Mouse (Mus musculus): ENCODE results near the gene Pck1. TPM values are rescaled to one million over a fixed set of nuclear protein-coding genes. Genes with fewer than 3 reads are reported as not detected.

The Pck1 gene
- total and polyA plus RNA-seq, 2 experiments from 2014 or later = 0.29 to 1.7 TPM

GRCm38 (mm10) chr2:173183311-173183710, 30.5 kb downstream of the Pck1 start:
- H3K36me3 ChIP-seq (replicated peaks; ENCODE audit: control insufficient read depth, insufficient read depth, low read length) = no peaks in the 10 kb centered on the region
- ATAC-seq (ENCODE audit: insufficient read depth, low read depth) (no peak), DNase-seq (ENCODE audit: low spot score) (no peak)
- H3K4me3 ChIP-seq (ENCODE audit: low read depth, low read length) = no peak overlapping the region
- no peak for TF ChIP-seq CTCF (IDR thresholded peaks at IDR 0.05; ENCODE audit: low read depth)
- TF ChIP-seq EP300 (IDR thresholded peaks at IDR 0.05; ENCODE audit: low read depth) = no peak
- no peaks in the 10 kb centered on the region for H3K4me1 ChIP-seq (ENCODE audit: control insufficient read depth, insufficient read depth)
- 93% methylated on average over 10 of the region's 10 CpGs for WGBS
- no peak overlapping the region for H3K9ac ChIP-seq (replicated peaks; ENCODE audit: low read depth, low read length)
- H3K27ac ChIP-seq (ENCODE audit: low read depth) = no peak overlapping the region
- peaks cover 9% of the 10 kb centered on the region for H3K27me3 ChIP-seq (ENCODE audit: control insufficient read depth, insufficient read depth, low read length)
- H3K4me2 ChIP-seq (ENCODE audit: low read depth, low read length) = no peak overlapping the region
- H3K9me3 ChIP-seq (replicated peaks; ENCODE audit: control insufficient read depth, low read length) = no peaks in the 10 kb centered on the region

- DNase-seq (ENCODE audit: low spot score) = no peak
- 6% methylated on average over 8 of the region's 8 CpGs for WGBS
- no peak overlapping the region for H3K4me2 ChIP-seq (ENCODE audit: low read depth, low read length)
- TF ChIP-seq CTCF (IDR thresholded peaks at IDR 0.05; ENCODE audit: low read depth) (peak; percentile 62), EP300 (IDR thresholded peaks at IDR 0.05; ENCODE audit: low read depth) (no peak)
- H3K36me3 ChIP-seq (replicated peaks; ENCODE audit: control insufficient read depth, insufficient read depth, low read length) = no peaks in the 10 kb centered on the region
- H3K4me1 ChIP-seq (ENCODE audit: control insufficient read depth, insufficient read depth) = no peaks in the 10 kb centered on the region
- no peak for ATAC-seq (ENCODE audit: insufficient read depth, low read depth)
- H3K9ac ChIP-seq (replicated peaks; ENCODE audit: low read depth, low read length) = no peak overlapping the region
- H3K27me3 ChIP-seq (ENCODE audit: control insufficient read depth, insufficient read depth, low read length) = peaks cover 9% of the 10 kb centered on the region
- H3K4me3 ChIP-seq (ENCODE audit: low read depth, low read length) = no peak overlapping the region
- no peak overlapping the region for H3K27ac ChIP-seq (ENCODE audit: low read depth)
- H3K9me3 ChIP-seq (replicated peaks; ENCODE audit: control insufficient read depth, low read length) = no peaks in the 10 kb centered on the region
Observed at GRCm38 (mm10) chr2:173183836-173184460, 31.1 kb downstream of the Pck1 start.

GRCm38 (mm10) chr2:173184475-173185080, 31.7 kb downstream of the Pck1 start:
- 53% methylated on average over 11 of the region's 11 CpGs for WGBS
- no peak overlapping the region for H3K4me3 ChIP-seq (ENCODE audit: low read depth, low read length)
- peaks cover 9% of the 10 kb centered on the region for H3K27me3 ChIP-seq (ENCODE audit: control insufficient read depth, insufficient read depth, low read length)
- no peaks in the 10 kb centered on the region for H3K4me1 ChIP-seq (ENCODE audit: control insufficient read depth, insufficient read depth)
- H3K4me2 ChIP-seq (ENCODE audit: low read depth, low read length) = no peak overlapping the region
- DNase-seq (ENCODE audit: low spot score) (no peak), ATAC-seq (ENCODE audit: insufficient read depth, low read depth) (no peak)
- TF ChIP-seq EP300 (IDR thresholded peaks at IDR 0.05; ENCODE audit: low read depth) (no peak), CTCF (IDR thresholded peaks at IDR 0.05; ENCODE audit: low read depth) (no peak)
- H3K9ac ChIP-seq (replicated peaks; ENCODE audit: low read depth, low read length) = no peak overlapping the region
- H3K27ac ChIP-seq (ENCODE audit: low read depth) = no peak overlapping the region
- H3K36me3 ChIP-seq (replicated peaks; ENCODE audit: control insufficient read depth, insufficient read depth, low read length) = no peaks in the 10 kb centered on the region
- H3K9me3 ChIP-seq (replicated peaks; ENCODE audit: control insufficient read depth, low read length) = no peaks in the 10 kb centered on the region

- Histone ChIP-seq H3K27ac (ENCODE audit: low read depth) (no peak overlapping the region), H3K9me3 (replicated peaks; ENCODE audit: control insufficient read depth, low read length) (no peaks in the 10 kb centered on the region), H3K4me2 (ENCODE audit: low read depth, low read length) (no peak overlapping the region), H3K4me1 (ENCODE audit: control insufficient read depth, insufficient read depth) (no peaks in the 10 kb centered on the region), H3K9ac (replicated peaks; ENCODE audit: low read depth, low read length) (no peak overlapping the region), H3K36me3 (replicated peaks; ENCODE audit: control insufficient read depth, insufficient read depth, low read length) (no peaks in the 10 kb centered on the region), H3K27me3 (ENCODE audit: control insufficient read depth, insufficient read depth, low read length) (peaks cover 9% of the 10 kb centered on the region), H3K4me3 (ENCODE audit: low read depth, low read length) (no peak overlapping the region)
- WGBS = 46% methylated on average over 6 of the region's 6 CpGs
- no peak for TF ChIP-seq EP300 (IDR thresholded peaks at IDR 0.05; ENCODE audit: low read depth)
- no peak for TF ChIP-seq CTCF (IDR thresholded peaks at IDR 0.05; ENCODE audit: low read depth)
- ATAC-seq (ENCODE audit: insufficient read depth, low read depth) (no peak), DNase-seq (ENCODE audit: low spot score) (no peak)
Observed at GRCm38 (mm10) chr2:173185282-173185681, 32.4 kb downstream of the Pck1 start.

GRCm38 (mm10) chr2:173186047-173186943, 33.4 kb downstream of the Pck1 start:
- Histone ChIP-seq H3K4me2 (ENCODE audit: low read depth, low read length) (no peak overlapping the region), H3K27ac (ENCODE audit: low read depth) (no peak overlapping the region), H3K9ac (replicated peaks; ENCODE audit: low read depth, low read length) (no peak overlapping the region), H3K36me3 (replicated peaks; ENCODE audit: control insufficient read depth, insufficient read depth, low read length) (no peaks in the 10 kb centered on the region), H3K4me3 (ENCODE audit: low read depth, low read length) (no peak overlapping the region), H3K9me3 (replicated peaks; ENCODE audit: control insufficient read depth, low read length) (no peaks in the 10 kb centered on the region), H3K4me1 (ENCODE audit: control insufficient read depth, insufficient read depth) (no peaks in the 10 kb centered on the region), H3K27me3 (ENCODE audit: control insufficient read depth, insufficient read depth, low read length) (peaks cover 9% of the 10 kb centered on the region)
- TF ChIP-seq CTCF (IDR thresholded peaks at IDR 0.05; ENCODE audit: low read depth) (peak; percentile 99), EP300 (IDR thresholded peaks at IDR 0.05; ENCODE audit: low read depth) (no peak)
- DNase-seq (ENCODE audit: low spot score) (peak; percentile 56), ATAC-seq (ENCODE audit: insufficient read depth, low read depth) (peak; percentile 62; the same call in 1 of the 2 replicates)
- WGBS = 18% methylated on average over 26 of the region's 26 CpGs

All from heart, postnatal 0 days (tissue).